Mouse (Mus musculus) intestine, embryonic 14.5 days (tissue): ENCODE results near the gene Tmem207. TPM values are rescaled to one million over a fixed set of nuclear protein-coding genes. Genes with fewer than 3 reads are reported as not detected.

Source experiments
- ATAC-seq: fragments of 200-750 bp; cut with Nextera tagmentation; replicated peaks from 2 replicates; pipeline ENCODE4 v1.8.0; 2017; ENCODE audit warnings: low read depth, moderate number of reproducible peaks, moderate TSS enrichment, moderate library complexity; ENCODE audit not compliant: low FRiP score, low TSS enrichment
- DNase-seq: peaks from one replicate; pipeline ENCODE4 v3.0.0-alpha.2; 2018; ENCODE audit warnings: low spot score
- H3K27ac ChIP-seq: fragments of 300-500 bp; sonication (generic); 2 replicates; pipeline ENCODE4 v1.5.1; 2014; ENCODE audit warnings: low read depth, mild to moderate bottlenecking, control low read depth
- H3K27me3 ChIP-seq: fragments of 300-500 bp; sonication (generic); replicated peaks from 2 replicates; pipeline ENCODE4 v1.6.1; 2014; ENCODE audit warnings: low read length, control low read depth; ENCODE audit not compliant: control insufficient read depth, insufficient read depth
- H3K36me3 ChIP-seq: fragments of 300-500 bp; sonication (generic); 2 replicates; pipeline ENCODE4 v1.6.1; 2014; ENCODE audit warnings: low read length, control low read depth; ENCODE audit not compliant: control insufficient read depth, insufficient read depth
- H3K4me1 ChIP-seq: fragments of 300-500 bp; sonication (generic); replicated peaks from 2 replicates; pipeline ENCODE4 v1.6.1; 2014; ENCODE audit warnings: low read length, control low read depth, mixed read lengths; ENCODE audit not compliant: control insufficient read depth, insufficient read depth
- H3K4me2 ChIP-seq: fragments of 300-500 bp; sonication (generic); 2 replicates; pipeline ENCODE4 v1.6.1; 2014; ENCODE audit warnings: low read length
- H3K4me3 ChIP-seq: fragments of 300-500 bp; sonication (generic); 2 replicates; pipeline ENCODE4 v1.5.1; 2014; ENCODE audit warnings: low read depth, low read length, control low read depth, mixed read lengths
- H3K9ac ChIP-seq: fragments of 300-500 bp; sonication (generic); 2 replicates; pipeline ENCODE4 v1.6.1; 2014; ENCODE audit warnings: mild to moderate bottlenecking, low read length
- H3K9me3 ChIP-seq: fragments of 300-500 bp; sonication (generic); 2 replicates; pipeline ENCODE4 v1.6.1; 2016; ENCODE audit warnings: low read length, control low read depth; ENCODE audit not compliant: control insufficient read depth
- WGBS: fragments of 180-500 bp; shearing (Covaris S2); extraction: QIAGEN DNeasy Blood & Tissue Kit; methylation state at CpG from one replicate; pipeline ENCODE4 v1.1.7; 2014; 5-methylcytosine and 5-hydroxymethylcytosine counted together
- polyA plus RNA-seq: library from polyadenylated mRNA; unstranded; fragments of >200 nt; fragmentation: Nextera tagmentation; extraction: Ambion mirVana; gene quantifications from 2 replicates; pipeline ENCODE4 v1.2.1, GENCODE M21; 2014

Tmem207 gene
- polyA plus RNA-seq, 1 experiment from 2014 or later, result not detected

DNA sequence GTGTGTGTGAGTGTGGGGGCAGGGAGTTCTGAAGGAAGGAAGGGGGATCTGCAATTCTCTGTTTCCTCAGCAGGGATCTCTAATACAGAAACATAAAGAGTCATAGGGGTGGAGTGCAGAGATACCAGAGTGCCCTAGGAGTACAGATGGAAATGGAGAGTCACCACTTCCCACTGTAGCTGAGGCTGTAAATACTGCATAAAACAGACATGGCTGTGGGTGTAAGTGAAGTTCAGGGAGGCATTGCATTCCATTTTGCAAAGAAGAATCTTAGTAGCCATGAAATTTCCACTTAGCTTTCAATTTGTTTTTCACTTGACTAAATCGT, 20.3 kb upstream of the Tmem207 start:
- no peaks in the 10 kb centered on the region for H3K36me3 ChIP-seq
- no peak overlapping the region for H3K27ac ChIP-seq
- H3K4me1 ChIP-seq, result 0 out of 2 replicates have a peak, but pooled peaks cover 4% of the 10 kb centered on the region
- no peaks in the 10 kb centered on the region for H3K27me3 ChIP-seq
- no peaks in the 10 kb centered on the region for H3K9me3 ChIP-seq
- DNase-seq (no peak), ATAC-seq (no peak)
- H3K4me2 ChIP-seq, result no peak overlapping the region
- WGBS, result 40% methylated on average over 1 of the region's 1 CpGs
- no peak overlapping the region for H3K4me3 ChIP-seq
- H3K9ac ChIP-seq, result no peak overlapping the region

GRCm38 (mm10) chr16:26546170-26546878, 19.8 kb upstream of the Tmem207 start:
- H3K27me3 ChIP-seq, result no peaks in the 10 kb centered on the region
- H3K4me1 ChIP-seq, result 0 out of 2 replicates have a peak, but pooled peaks cover 4% of the 10 kb centered on the region
- H3K9me3 ChIP-seq, result no peaks in the 10 kb centered on the region
- no peaks in the 10 kb centered on the region for H3K36me3 ChIP-seq
- WGBS, result 6% methylated on average over 7 of the region's 7 CpGs
- DNase-seq, result no peak
- no peak overlapping the region for H3K4me3 ChIP-seq
- no peak overlapping the region for H3K9ac ChIP-seq
- ATAC-seq, result no peak
- H3K4me2 ChIP-seq, result no peak overlapping the region
- H3K27ac ChIP-seq, result no peak overlapping the region

DNA sequence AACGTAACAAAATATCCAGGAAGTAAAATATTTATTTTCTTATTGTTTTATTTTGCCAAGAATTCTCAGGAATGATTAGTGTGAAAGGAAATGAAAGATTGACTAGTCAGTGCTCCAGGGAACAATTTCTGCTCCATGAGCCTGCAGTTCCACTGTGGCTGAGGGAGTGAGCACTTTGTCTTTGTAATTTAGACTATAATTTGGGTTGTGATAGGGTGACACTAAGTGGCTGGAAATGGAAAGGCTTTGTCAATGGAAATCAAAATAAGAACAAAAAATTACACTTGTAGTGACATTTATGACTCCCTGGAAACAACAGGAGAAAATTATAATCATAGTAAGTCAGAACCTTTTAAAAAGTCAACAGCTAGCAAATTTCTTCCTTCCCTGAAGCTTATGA, 5.7 kb upstream of the Tmem207 start:
- H3K36me3 ChIP-seq, result no peaks in the 10 kb centered on the region
- no peaks in the 10 kb centered on the region for H3K27me3 ChIP-seq
- no peak for DNase-seq

GRCm38 (mm10) chr16:26530451-26530850, 3.9 kb upstream of the Tmem207 start:
- Histone ChIP-seq H3K4me3 (no peak overlapping the region), H3K9ac (no peak overlapping the region), H3K27me3 (no peaks in the 10 kb centered on the region), H3K27ac (no peak overlapping the region), H3K4me2 (no peak overlapping the region), H3K4me1 (peaks cover 7% of the 10 kb centered on the region; the same call in 1 of the 2 replicates), H3K36me3 (no peaks in the 10 kb centered on the region), H3K9me3 (no peaks in the 10 kb centered on the region)
- ATAC-seq, result no peak
- DNase-seq, result no peak
- 58% methylated on average over 1 of the region's 1 CpGs for WGBS

More for the DNA sequence above, 5.7 kb upstream of the Tmem207 start:
- no peak overlapping the region for H3K4me3 ChIP-seq
- WGBS, result 71% methylated on average over 1 of the region's 1 CpGs
- no peaks in the 10 kb centered on the region for H3K9me3 ChIP-seq
- H3K27ac ChIP-seq, result no peak overlapping the region
- H3K4me2 ChIP-seq, result no peak overlapping the region
- ATAC-seq, result no peak
- peaks cover 7% of the 10 kb centered on the region; the same call in 1 of the 2 replicates for H3K4me1 ChIP-seq
- H3K9ac ChIP-seq, result no peak overlapping the region

DNA sequence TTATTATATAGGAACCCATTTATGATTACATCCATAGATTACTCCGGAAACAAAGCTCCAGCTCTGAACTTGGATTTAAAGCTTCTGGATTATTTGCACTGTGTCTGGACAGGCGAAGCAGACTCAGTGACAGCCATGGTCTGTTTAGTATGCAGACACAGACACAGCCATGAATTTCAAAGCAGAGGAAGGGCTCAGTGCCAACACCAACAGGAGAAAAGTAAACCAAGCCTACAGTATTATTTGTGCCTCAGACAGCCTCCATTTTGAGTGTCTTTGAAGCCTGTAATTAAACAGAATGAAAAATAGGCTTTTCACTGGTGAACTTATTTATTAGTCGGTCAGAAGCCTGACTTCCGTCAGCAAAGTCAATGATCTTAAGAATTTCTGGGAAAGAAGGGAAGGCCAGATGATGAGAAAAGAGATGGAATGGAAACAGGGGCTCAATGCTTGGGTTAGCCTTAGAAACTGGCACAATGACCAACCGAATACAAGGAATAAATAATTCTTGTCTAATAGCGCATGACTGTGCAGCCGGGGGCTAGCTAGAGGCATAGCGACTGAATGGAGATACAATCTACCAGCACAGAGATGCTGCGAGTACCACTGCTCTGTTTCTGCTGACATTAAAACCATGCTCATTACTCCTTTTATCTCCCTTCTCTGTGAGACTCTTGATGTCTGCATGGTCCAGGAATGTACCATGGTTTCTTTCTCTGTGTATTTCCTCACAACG, 1.5 kb upstream of the Tmem207 start:
- no peak overlapping the region for H3K27ac ChIP-seq
- H3K9me3 ChIP-seq, result no peaks in the 10 kb centered on the region
- ATAC-seq (no peak), DNase-seq (no peak)
- no peak overlapping the region for H3K4me3 ChIP-seq
- no peaks in the 10 kb centered on the region for H3K36me3 ChIP-seq
- no peak overlapping the region for H3K4me2 ChIP-seq
- H3K9ac ChIP-seq, result no peak overlapping the region
- 52% methylated on average over 10 of the region's 10 CpGs for WGBS
- peaks cover 7% of the 10 kb centered on the region; the same call in 1 of the 2 replicates for H3K4me1 ChIP-seq
- H3K27me3 ChIP-seq, result no peaks in the 10 kb centered on the region

DNA sequence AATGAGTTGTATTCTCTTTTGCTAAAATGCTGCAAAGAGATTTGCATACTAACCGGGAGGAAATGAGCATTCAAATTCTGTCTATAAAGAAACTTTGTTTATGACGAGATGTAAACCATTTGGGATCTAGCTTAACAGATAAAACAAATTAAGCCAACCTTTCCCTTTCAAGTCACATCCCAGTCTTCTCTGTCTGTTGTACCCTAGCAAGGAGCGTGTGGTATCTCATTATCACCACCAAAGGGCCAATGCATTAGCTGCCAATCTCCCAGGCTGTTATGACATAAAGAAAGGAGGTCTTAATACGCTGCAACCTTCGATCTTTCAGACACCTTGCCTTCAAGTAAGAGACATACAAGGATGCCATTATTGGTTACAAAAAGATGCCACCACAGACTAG, 737 bp downstream of the Tmem207 start:
- H3K4me3 ChIP-seq, result no peak overlapping the region
- ATAC-seq, result no peak
- H3K36me3 ChIP-seq, result no peaks in the 10 kb centered on the region
- H3K4me1 ChIP-seq, result peaks cover 7% of the 10 kb centered on the region; the same call in 1 of the 2 replicates
- no peaks in the 10 kb centered on the region for H3K27me3 ChIP-seq
- H3K4me2 ChIP-seq, result no peak overlapping the region
- H3K9ac ChIP-seq, result no peak overlapping the region
- WGBS, result 78% methylated on average over 5 of the region's 5 CpGs
- H3K9me3 ChIP-seq, result no peaks in the 10 kb centered on the region
- H3K27ac ChIP-seq, result no peak overlapping the region
- no peak for DNase-seq

DNA sequence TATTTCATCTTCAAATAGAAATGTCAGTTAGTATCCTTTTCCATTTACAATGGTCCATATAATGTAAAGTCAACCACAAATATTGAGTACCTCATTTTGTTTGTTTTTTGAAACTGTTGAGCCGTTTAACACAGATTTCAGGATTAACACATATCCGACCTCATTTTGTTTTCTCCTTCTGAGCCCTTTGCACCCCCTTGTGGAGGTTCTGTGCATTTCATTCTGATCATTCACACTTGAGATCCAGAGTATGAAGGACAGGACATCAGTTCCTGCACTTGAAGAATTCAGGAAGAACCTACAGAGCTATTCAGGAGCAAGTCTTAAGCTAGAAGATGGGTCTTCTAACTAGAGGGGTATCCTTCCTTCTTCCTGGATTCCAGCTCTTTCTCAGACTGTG, 7.0 kb downstream of the Tmem207 start:
- Histone ChIP-seq H3K27me3 (no peaks in the 10 kb centered on the region), H3K27ac (no peak overlapping the region), H3K36me3 (no peaks in the 10 kb centered on the region), H3K9ac (no peak overlapping the region), H3K4me1 (no peaks in the 10 kb centered on the region), H3K9me3 (no peaks in the 10 kb centered on the region), H3K4me2 (no peak overlapping the region), H3K4me3 (no peak overlapping the region)
- DNase-seq (no peak), ATAC-seq (no peak)
- WGBS, result 53% methylated on average over 2 of the region's 2 CpGs

GRCm38 (mm10) chr16:26504961-26505360, 21.6 kb downstream of the Tmem207 start:
- DNase-seq, result no peak
- Histone ChIP-seq H3K4me1 (no peaks in the 10 kb centered on the region), H3K4me3 (no peak overlapping the region), H3K9ac (no peak overlapping the region), H3K36me3 (no peaks in the 10 kb centered on the region), H3K27me3 (no peaks in the 10 kb centered on the region), H3K9me3 (no peaks in the 10 kb centered on the region), H3K27ac (no peak overlapping the region), H3K4me2 (no peak overlapping the region)
- WGBS, result 60% methylated on average over 4 of the region's 4 CpGs
- ATAC-seq, result no peak

- WGBS, result 72% methylated on average over 3 of the region's 3 CpGs
Measured at GRCm38 (mm10) chr16:26500738-26501137, 25.8 kb downstream of the Tmem207 start.

More at GRCm38 (mm10) chr16:26500738-26501137, 25.8 kb downstream of the Tmem207 start:
- no peak overlapping the region for H3K4me3 ChIP-seq
- H3K9ac ChIP-seq, result no peak overlapping the region
- H3K36me3 ChIP-seq, result no peaks in the 10 kb centered on the region
- no peak for ATAC-seq
- H3K27me3 ChIP-seq, result no peaks in the 10 kb centered on the region
- no peak overlapping the region for H3K4me2 ChIP-seq
- no peaks in the 10 kb centered on the region for H3K4me1 ChIP-seq
- no peaks in the 10 kb centered on the region for H3K9me3 ChIP-seq
- no peak overlapping the region for H3K27ac ChIP-seq
- DNase-seq, result no peak
